Mouse (Mus musculus) hindlimb bud, embryonic 11.5 days (tissue): ENCODE measurements around the gene Ift172.

Experiments
- DNase-seq: peaks from one replicate; pipeline ENCODE4 v3.0.0-alpha.2; 2012; ENCODE audit warnings: low read depth, low spot score; ENCODE audit errors: extremely low spot score

The Ift172 gene

GRCm38 (mm10) chr5:31290521-31291360, at the start of gene Ift172:
Ift172 (minus strand) TSS chr5:31291116.
- DNase-seq = peak; percentile 99

DNA sequence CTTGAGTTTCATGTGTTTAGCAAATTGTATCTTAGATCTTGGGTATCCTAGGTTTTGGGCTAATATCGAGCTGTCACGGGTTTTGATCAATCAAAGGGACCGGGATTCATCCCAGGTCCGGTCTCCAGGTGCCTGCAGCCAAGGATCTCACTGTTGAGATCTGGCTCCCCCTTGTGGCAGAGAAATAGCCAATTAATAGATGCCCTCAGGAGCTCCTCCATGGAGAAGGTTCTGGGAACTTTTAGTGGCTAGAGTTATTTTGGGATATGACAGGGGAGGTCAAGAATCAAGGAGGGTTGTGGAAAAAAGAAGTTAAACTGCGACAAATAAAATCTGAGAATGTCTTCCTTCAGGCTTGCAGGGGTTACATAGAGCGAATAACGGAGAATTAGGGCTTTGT, 37.3 kb upstream of the Ift172 start:
- DNase-seq = peak; percentile 30

DNA sequence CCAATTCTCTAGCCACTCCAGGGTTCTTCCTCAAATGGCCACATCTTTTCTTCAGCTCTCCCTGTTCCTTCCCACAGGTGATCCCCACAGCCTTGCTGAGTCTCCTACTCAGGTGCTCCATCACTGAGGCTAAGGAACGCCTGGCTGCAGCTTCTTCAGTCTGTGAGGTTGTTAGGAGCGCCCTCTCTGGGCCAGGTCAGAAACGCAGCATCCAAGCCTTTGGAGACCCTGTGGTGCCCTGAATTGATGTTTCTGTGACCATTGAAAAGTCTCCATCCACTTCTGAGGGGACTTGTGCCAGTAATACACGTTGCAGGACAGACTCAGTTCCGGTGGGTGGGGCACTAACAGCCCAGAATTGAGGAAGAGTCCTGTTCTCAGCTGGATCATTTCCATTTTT, 35.9 kb upstream of the Ift172 start:
- DNase-seq = no peak

DNA sequence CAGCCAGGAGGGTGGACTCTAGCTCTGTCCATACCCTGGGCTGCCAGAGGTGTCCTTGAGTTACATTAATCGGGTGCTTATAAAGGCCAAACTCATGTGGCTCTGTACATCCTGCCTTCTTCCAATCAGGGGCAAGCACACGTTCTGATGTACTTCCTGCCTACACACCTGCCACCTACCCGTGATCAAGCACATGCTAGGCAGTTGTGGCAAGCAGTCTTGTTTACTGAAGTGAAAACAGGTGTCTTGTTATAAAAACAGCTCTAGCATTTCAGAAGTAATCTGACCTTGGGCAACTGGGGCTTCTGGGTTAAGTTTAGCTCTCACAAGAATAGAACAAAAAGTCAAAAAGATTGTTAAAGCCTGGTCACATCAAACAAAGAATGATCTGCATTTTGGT, 33.2 kb upstream of the Ift172 start:
- DNase-seq = no peak

DNA sequence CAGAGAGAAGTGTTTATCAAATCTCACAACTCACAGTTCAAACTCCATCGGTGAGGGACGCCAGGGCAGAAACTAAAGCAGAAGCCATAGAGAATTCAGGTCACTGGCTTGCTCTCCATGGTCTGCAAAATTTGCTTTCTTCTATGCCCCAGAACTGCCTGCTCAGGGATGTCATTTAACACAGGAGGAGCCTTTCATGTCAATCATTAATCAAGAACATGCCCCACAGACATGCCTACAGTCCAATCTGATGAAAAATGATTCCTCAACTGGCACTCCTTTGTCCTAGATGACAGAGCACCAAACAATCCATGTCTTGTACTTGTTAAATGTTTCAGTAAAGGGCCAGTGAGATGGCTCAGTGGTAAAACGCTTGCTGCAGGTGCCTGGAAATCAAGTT, 31.9 kb upstream of the Ift172 start:
- no peak for DNase-seq

DNA sequence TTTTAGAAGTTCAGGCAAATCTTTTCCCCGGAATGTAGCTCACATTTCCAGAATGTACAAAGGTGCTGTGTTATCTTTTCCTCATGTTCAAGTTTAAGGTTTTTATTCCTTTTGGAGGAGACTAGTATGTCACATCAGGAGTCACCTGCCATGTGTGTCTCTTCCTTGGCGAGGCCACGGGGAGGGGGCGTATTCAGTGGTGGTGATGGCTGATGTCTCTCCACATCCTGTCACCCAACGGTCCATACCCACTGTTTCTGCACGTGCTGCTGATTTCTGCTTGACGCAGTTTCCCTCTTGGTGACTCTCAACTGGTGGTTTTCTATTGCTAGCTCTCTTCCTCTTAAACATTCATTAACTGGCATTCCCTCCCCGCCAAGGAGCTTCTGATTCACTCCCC, 21.9 kb upstream of the Ift172 start:
- no peak for DNase-seq

GRCm38 (mm10) chr5:31303093-31303492, 12.2 kb upstream of the Ift172 start:
- no peak for DNase-seq

GRCm38 (mm10) chr5:31301866-31302265, 10.9 kb upstream of the Ift172 start:
- no peak for DNase-seq

- no peak for DNase-seq
Observed at GRCm38 (mm10) chr5:31298486-31298885, 7.6 kb upstream of the Ift172 start.

DNA sequence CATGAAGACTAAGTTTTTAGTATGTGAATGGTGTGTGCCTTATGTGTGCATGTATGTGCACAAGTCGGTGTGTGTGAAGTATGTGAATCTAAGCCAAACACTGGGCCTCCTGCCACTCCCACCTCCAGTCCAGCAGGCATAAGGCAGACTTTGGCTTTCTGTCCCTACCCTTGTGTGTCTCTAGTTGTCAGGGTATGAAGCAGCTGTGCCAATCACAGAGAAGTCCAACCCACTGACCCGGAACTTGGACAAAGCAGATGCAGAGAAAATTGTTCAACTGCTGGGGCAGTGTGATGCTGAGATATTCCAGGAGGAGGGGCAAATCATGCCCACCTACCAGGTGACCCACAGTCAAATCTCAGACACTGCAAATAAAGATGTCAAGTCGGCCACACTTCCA, 7.1 kb upstream of the Ift172 start:
- no peak for DNase-seq

GRCm38 (mm10) chr5:31297047-31297757, 6.3 kb upstream of the Ift172 start, which contains the start of gene Gckr:
Gckr (plus strand) TSS chr5:31297443.
- DNase-seq = no peak

GRCm38 (mm10) chr5:31295606-31296141, 4.8 kb upstream of the Ift172 start, which contains the start of gene Fndc4:
Fndc4 (minus strand) TSS chr5:31296080.
- DNase-seq = peak; percentile 5

DNA sequence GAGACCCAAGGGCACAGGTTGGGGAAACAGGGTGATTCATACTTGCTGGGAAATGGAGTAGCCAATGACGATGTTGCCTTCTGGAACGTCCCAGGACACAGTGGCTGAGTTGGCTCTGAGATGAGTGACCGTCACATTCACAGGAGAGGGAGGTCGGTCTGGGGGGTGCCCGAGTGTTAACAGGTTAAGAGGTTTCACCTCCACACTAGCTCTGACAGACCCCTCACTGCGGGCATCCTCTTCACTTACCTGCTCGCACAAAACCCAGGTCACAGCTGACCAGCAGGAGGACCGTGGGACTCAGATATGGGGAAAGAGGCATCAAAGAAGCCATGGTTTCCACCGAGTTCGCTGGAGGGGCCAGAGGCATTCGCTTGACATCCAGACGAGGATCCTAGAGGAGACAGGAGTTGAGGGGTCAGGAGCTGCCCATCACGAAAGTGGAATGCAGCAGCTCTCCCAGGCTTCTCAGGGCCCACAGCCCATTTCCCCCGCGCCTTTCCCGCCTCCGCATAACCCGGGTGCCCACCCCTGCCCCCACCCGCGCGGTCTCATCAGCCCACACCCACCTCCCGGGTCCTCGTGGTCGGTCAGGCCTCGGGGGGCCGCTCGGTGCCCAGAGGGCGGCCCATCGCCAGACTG, 4.2 kb upstream of the Ift172 start:
- no peak for DNase-seq

DNA sequence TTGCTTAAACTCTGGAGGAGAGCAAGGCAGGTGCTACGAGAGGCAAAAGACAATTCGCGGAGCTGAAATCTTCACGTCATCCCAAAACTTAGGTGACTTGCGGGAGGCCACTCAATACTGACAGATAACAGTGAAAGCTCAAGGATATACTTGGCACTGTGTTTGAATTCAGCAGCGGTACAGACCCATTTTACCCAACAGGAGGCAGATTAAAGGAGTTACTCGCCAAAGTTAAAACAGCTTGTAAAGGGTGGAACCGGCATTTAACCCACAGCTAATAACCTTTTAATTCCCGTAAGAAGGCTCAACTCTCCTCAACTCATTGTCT, 409 bp upstream of the Ift172 start:
- DNase-seq = no peak

GRCm38 (mm10) chr5:31289626-31290230, 1.2 kb downstream of the Ift172 start:
- no peak for DNase-seq

- no peak for DNase-seq
Observed at GRCm38 (mm10) chr5:31288655-31289054, 2.3 kb downstream of the Ift172 start.

GRCm38 (mm10) chr5:31288225-31288624, 2.7 kb downstream of the Ift172 start:
- no peak for DNase-seq

- no peak for DNase-seq
Observed at GRCm38 (mm10) chr5:31279245-31279988, 11.5 kb downstream of the Ift172 start.

DNA sequence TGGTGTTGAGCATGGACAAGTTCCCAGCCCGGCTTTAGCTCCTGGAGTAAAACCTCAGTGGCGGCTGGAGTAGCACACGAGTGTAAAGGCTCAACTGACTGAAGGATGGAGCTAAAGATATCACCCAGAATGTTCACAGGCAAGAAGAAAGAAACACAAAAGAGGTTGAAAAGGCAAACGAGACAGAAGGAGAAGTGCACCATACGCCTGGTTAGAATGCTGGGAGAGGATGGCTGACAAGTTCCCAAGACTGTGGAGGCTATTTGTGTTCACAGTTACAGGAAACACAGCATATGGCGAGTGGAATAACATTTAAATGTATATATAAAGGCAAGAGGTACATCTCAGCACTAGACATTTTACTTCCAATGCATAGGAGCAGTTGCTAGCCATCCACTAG, 17.9 kb downstream of the Ift172 start:
- DNase-seq = no peak

- no peak for DNase-seq
Observed at GRCm38 (mm10) chr5:31267686-31268085, 23.2 kb downstream of the Ift172 start.
